Mouse (Mus musculus) liver (tissue): Measurements from ENCODE around the gene Noc2l.

Experiments
- DNase-seq: peaks from one replicate; pipeline ENCODE4 v3.0.0-alpha.2; 2020; ENCODE audit warnings: mixed read lengths

Noc2l gene

GRCm38 (mm10) chr4:156217022-156217669 lies 18.7 kb upstream of the Noc2l start:
- no peak for DNase-seq

- DNase-seq, result no peak
These were observed 18.0 kb upstream of the Noc2l start for GRCm38 (mm10) chr4:156217838-156218237.

GRCm38 (mm10) chr4:156219936-156220335 lies 15.9 kb upstream of the Noc2l start:
- no peak for DNase-seq

- no peak for DNase-seq
These were observed 11.5 kb upstream of the Noc2l start for GRCm38 (mm10) chr4:156224276-156224675.

GRCm38 (mm10) chr4:156227752-156228392 lies 7.9 kb upstream of the Noc2l start:
- DNase-seq, result no peak

- peak; percentile 62 for DNase-seq
These were observed 7.3 kb upstream of the Noc2l start for GRCm38 (mm10) chr4:156228393-156229024.

GRCm38 (mm10) chr4:156234021-156234501 lies 1.7 kb upstream of the Noc2l start:
- no peak for DNase-seq

- DNase-seq, result peak; percentile 77
These were observed 1.1 kb upstream of the Noc2l start, which contains the start of gene Plekhn1 for GRCm38 (mm10) chr4:156234701-156235213. Plekhn1 (minus strand) TSS chr4:156234857.

GRCm38 (mm10) chr4:156235360-156235770 lies 445 bp upstream of the Noc2l start:
- DNase-seq, result peak; percentile 43

- peak; percentile 66 for DNase-seq
These were observed 1.0 kb downstream of the Noc2l start for GRCm38 (mm10) chr4:156236651-156237447.

GRCm38 (mm10) chr4:156249567-156249966 lies 13.8 kb downstream of the Noc2l start:
- no peak for DNase-seq

- DNase-seq, result no peak
These were observed 15.3 kb downstream of the Noc2l start for GRCm38 (mm10) chr4:156251081-156251480.

GRCm38 (mm10) chr4:156252140-156252539 lies 16.3 kb downstream of the Noc2l start:
- DNase-seq, result peak; percentile 75

GRCm38 (mm10) chr4:156252619-156253018 lies 16.8 kb downstream of the Noc2l start:
- no peak for DNase-seq

- DNase-seq, result peak; percentile 89
These were observed 17.2 kb downstream of the Noc2l start for GRCm38 (mm10) chr4:156253043-156253442.

- DNase-seq, result peak; percentile 78
These were observed 18.7 kb downstream of the Noc2l start for GRCm38 (mm10) chr4:156254361-156255077.

GRCm38 (mm10) chr4:156255078-156255839 lies 19.4 kb downstream of the Noc2l start, which contains the start of gene Samd11:
Samd11 (minus strand) TSS chr4:156255657.
- peak; percentile 67 for DNase-seq
